Mouse (Mus musculus): ENCODE measurements around the gene AC129217.1. TPM values are rescaled to one million over a fixed set of nuclear protein-coding genes. Genes with fewer than 3 reads are reported as not detected.
"Not testable (repeated sequence)": the region's sequence is repeated elsewhere in the genome, so short reads cannot be mapped to it uniquely, and the experiment has no call there.

The AC129217.1 gene
- polyA plus RNA-seq, 1 experiment from 2014 or later: not detected

GRCm38 (mm10) chr19:8832971-8833370, 3.4 kb downstream of the AC129217.1 start:
- Histone ChIP-seq H3K27ac (replicated peaks) (no peak overlapping the region), H3K36me3 (peaks cover 79% of the 10 kb centered on the region), H3K9me3 (replicated peaks) (no peaks in the 10 kb centered on the region), H3K4me3 (replicated peaks) (no peak overlapping the region), H3K27me3 (replicated peaks) (no peaks in the 10 kb centered on the region), H3K4me1 (peaks cover 11% of the 10 kb centered on the region), H3K9ac (replicated peaks) (no peak overlapping the region), H3K4me2 (no peak overlapping the region)
- WGBS: 90% methylated on average over 4 of the region's 4 CpGs
- ATAC-seq (ENCODE audit: low FRiP score): no peak

- H3K4me2 ChIP-seq: peak overlapping the region; percentile 83; the same call in 1 of the 2 replicates
- H3K36me3 ChIP-seq: peaks cover 46% of the 10 kb centered on the region
- WGBS: 98% methylated on average over 10 of the region's 10 CpGs
- not testable (repeated sequence) for H3K9me3 ChIP-seq (replicated peaks); H3K9ac ChIP-seq (replicated peaks); ATAC-seq (ENCODE audit: low FRiP score); H3K4me3 ChIP-seq (replicated peaks); H3K27me3 ChIP-seq (replicated peaks)
- H3K4me1 ChIP-seq: peaks cover 34% of the 10 kb centered on the region
- peak overlapping the region; percentile 98; the same call in 1 of the 2 replicates for H3K27ac ChIP-seq (replicated peaks)
Observed at GRCm38 (mm10) chr19:8836327-8836726, 6.8 kb downstream of the AC129217.1 start.

- ATAC-seq (ENCODE audit: low FRiP score): peak; percentile 73
- Histone ChIP-seq H3K4me3 (replicated peaks) (peak within 1 kb of the TSS; percentile 54), H3K9ac (replicated peaks) (peak within 1 kb of the TSS; percentile 75), H3K27me3 (replicated peaks) (no peaks in the 10 kb centered on the region), H3K4me1 (peaks cover 42% of the 10 kb centered on the region), H3K4me2 (peak within 1 kb of the TSS; percentile 83), H3K36me3 (peaks cover 39% of the 10 kb centered on the region), H3K9me3 (replicated peaks) (no peaks in the 10 kb centered on the region), H3K27ac (replicated peaks) (peak within 1 kb of the TSS; percentile 98)
- WGBS: under 1% methylated on average over 38 of the region's 38 CpGs
Observed at GRCm38 (mm10) chr19:8837251-8837791, 7.7 kb downstream of the AC129217.1 start, which contains the start of gene Bscl2. Gene Bscl2 (plus strand): TSS chr19:8837467.

- H3K36me3 ChIP-seq: peaks cover 39% of the 10 kb centered on the region
- H3K9ac ChIP-seq (replicated peaks): peak overlapping the region; percentile 75
- 9% methylated on average over 15 of the region's 15 CpGs for WGBS
- H3K27ac ChIP-seq (replicated peaks): peak overlapping the region; percentile 98
- H3K4me1 ChIP-seq: peaks cover 43% of the 10 kb centered on the region
- peak overlapping the region; percentile 54 for H3K4me3 ChIP-seq (replicated peaks)
- no peaks in the 10 kb centered on the region for H3K27me3 ChIP-seq (replicated peaks)
- ATAC-seq (ENCODE audit: low FRiP score): peak; percentile 20; the same call in 1 of the 2 replicates
- H3K4me2 ChIP-seq: peak overlapping the region; percentile 83
- H3K9me3 ChIP-seq (replicated peaks): no peaks in the 10 kb centered on the region
Observed at GRCm38 (mm10) chr19:8838041-8838730, 8.6 kb downstream of the AC129217.1 start.

GRCm38 (mm10) chr19:8839103-8839907, 9.7 kb downstream of the AC129217.1 start, which contains the start of gene Gng3:
Gene Gng3 (minus strand): TSS chr19:8839194.
- peak; percentile 87 for ATAC-seq (ENCODE audit: low FRiP score)
- Histone ChIP-seq H3K27ac (replicated peaks) (peak within 1 kb of the TSS; percentile 98), H3K36me3 (peaks cover 28% of the 10 kb centered on the region), H3K4me1 (peaks cover 46% of the 10 kb centered on the region), H3K4me2 (peak within 1 kb of the TSS; percentile 83), H3K9me3 (replicated peaks) (no peaks in the 10 kb centered on the region), H3K27me3 (replicated peaks) (no peaks in the 10 kb centered on the region), H3K4me3 (replicated peaks) (peak within 1 kb of the TSS; percentile 54), H3K9ac (replicated peaks) (peak within 1 kb of the TSS; percentile 75)
- 33% methylated on average over 11 of the region's 11 CpGs for WGBS

- H3K4me3 ChIP-seq (replicated peaks): peak overlapping the region; percentile 54
- peaks cover 19% of the 10 kb centered on the region for H3K36me3 ChIP-seq
- H3K4me1 ChIP-seq: peaks cover 54% of the 10 kb centered on the region
- peak overlapping the region; percentile 75 for H3K9ac ChIP-seq (replicated peaks)
- no peaks in the 10 kb centered on the region for H3K27me3 ChIP-seq (replicated peaks)
- ATAC-seq (ENCODE audit: low FRiP score): no peak; the same call in 1 of the 2 replicates
- H3K4me2 ChIP-seq: peak overlapping the region; percentile 83
- H3K9me3 ChIP-seq (replicated peaks): no peaks in the 10 kb centered on the region
- WGBS: 16% methylated on average over 29 of the region's 29 CpGs
- H3K27ac ChIP-seq (replicated peaks): peak overlapping the region; percentile 98
Observed at GRCm38 (mm10) chr19:8839908-8840791, 10.6 kb downstream of the AC129217.1 start.

- H3K4me1 ChIP-seq: peaks cover 54% of the 10 kb centered on the region
- peaks cover 17% of the 10 kb centered on the region for H3K36me3 ChIP-seq
- H3K27me3 ChIP-seq (replicated peaks): no peaks in the 10 kb centered on the region
- ATAC-seq (ENCODE audit: low FRiP score): no peak
- no peaks in the 10 kb centered on the region for H3K9me3 ChIP-seq (replicated peaks)
- no peak overlapping the region for H3K27ac ChIP-seq (replicated peaks)
- H3K4me2 ChIP-seq: peak overlapping the region; percentile 83
- WGBS: 91% methylated on average over 7 of the region's 7 CpGs
- H3K9ac ChIP-seq (replicated peaks): peak overlapping the region; percentile 75
- H3K4me3 ChIP-seq (replicated peaks): peak overlapping the region; percentile 54
Observed at GRCm38 (mm10) chr19:8841012-8841411, 11.4 kb downstream of the AC129217.1 start.

GRCm38 (mm10) chr19:8842961-8843360, 13.4 kb downstream of the AC129217.1 start:
- 89% methylated on average over 6 of the region's 6 CpGs for WGBS
- H3K36me3 ChIP-seq: peaks cover 36% of the 10 kb centered on the region

GRCm38 (mm10) chr19:8844371-8845129, 15.0 kb downstream of the AC129217.1 start:
- Histone ChIP-seq H3K27me3 (replicated peaks) (no peaks in the 10 kb centered on the region), H3K4me2 (no peak overlapping the region), H3K9ac (replicated peaks) (no peak overlapping the region), H3K9me3 (replicated peaks) (no peaks in the 10 kb centered on the region), H3K4me3 (replicated peaks) (no peak overlapping the region), H3K27ac (replicated peaks) (no peak overlapping the region), H3K4me1 (peaks cover 38% of the 10 kb centered on the region), H3K36me3 (peaks cover 47% of the 10 kb centered on the region)
- ATAC-seq (ENCODE audit: low FRiP score): no peak
- 54% methylated on average over 5 of the region's 5 CpGs for WGBS

More at GRCm38 (mm10) chr19:8842961-8843360, 13.4 kb downstream of the AC129217.1 start:
- ATAC-seq (ENCODE audit: low FRiP score): no peak
- H3K9ac ChIP-seq (replicated peaks): no peak overlapping the region
- H3K27ac ChIP-seq (replicated peaks): no peak overlapping the region
- H3K4me2 ChIP-seq: no peak overlapping the region
- no peak overlapping the region for H3K4me3 ChIP-seq (replicated peaks)
- peaks cover 43% of the 10 kb centered on the region for H3K4me1 ChIP-seq
- no peaks in the 10 kb centered on the region for H3K9me3 ChIP-seq (replicated peaks)
- no peaks in the 10 kb centered on the region for H3K27me3 ChIP-seq (replicated peaks)

- H3K27me3 ChIP-seq (replicated peaks): no peaks in the 10 kb centered on the region
- no peak for ATAC-seq (ENCODE audit: low FRiP score)
- no peak overlapping the region for H3K4me3 ChIP-seq (replicated peaks)
- no peak overlapping the region for H3K4me2 ChIP-seq
- WGBS: 87% methylated on average over 5 of the region's 5 CpGs
- no peaks in the 10 kb centered on the region for H3K9me3 ChIP-seq (replicated peaks)
- H3K9ac ChIP-seq (replicated peaks): no peak overlapping the region
- H3K4me1 ChIP-seq: peaks cover 18% of the 10 kb centered on the region; the same call in 1 of the 2 replicates
- H3K36me3 ChIP-seq: peaks cover 37% of the 10 kb centered on the region
- no peak overlapping the region for H3K27ac ChIP-seq (replicated peaks)
Observed at GRCm38 (mm10) chr19:8848356-8848755, 18.8 kb downstream of the AC129217.1 start.

All from neural tube, embryonic 15.5 days (tissue).